Mouse (Mus musculus) heart, adult 2 months (tissue): Measurements from ENCODE around the gene Tiam1. TPM values are rescaled to one million over a fixed set of nuclear protein-coding genes. Genes with fewer than 3 reads are reported as not detected.

Experiments used
- DNase-seq, 2 experiments: peaks; one replicate each; pipeline ENCODE4 v3.0.0; 2021
- H3K27ac ChIP-seq: fragments of 200-600 bp; 2 replicates; pipeline ENCODE4 v1.8.1; 2022
- H3K27me3 ChIP-seq: fragments of 200-500 bp; 2 replicates; pipeline ENCODE4 v1.6.1; 2012; ENCODE audit warnings: mild to moderate bottlenecking, low read length, inconsistent platforms, mixed read lengths; ENCODE audit not compliant: control insufficient read depth, insufficient read depth
- H3K36me3 ChIP-seq: fragments of 200-500 bp; 2 replicates; pipeline ENCODE4 v1.6.1; 2012; ENCODE audit warnings: low read length, inconsistent platforms; ENCODE audit not compliant: control insufficient read depth, insufficient read depth
- H3K4me1 ChIP-seq: fragments of 200-500 bp; 2 replicates; pipeline ENCODE4 v1.6.1; 2011; ENCODE audit warnings: low read length; ENCODE audit not compliant: control insufficient read depth, insufficient read depth
- H3K4me3 ChIP-seq: fragments of 200-600 bp; 2 replicates; pipeline ENCODE4 v1.8.1; 2022
- H3K79me2 ChIP-seq: fragments of 200-500 bp; replicated peaks from 2 replicates; pipeline ENCODE4 v1.6.1; 2012; ENCODE audit warnings: mild to moderate bottlenecking, inconsistent platforms, low read length, moderate library complexity, mixed read lengths; ENCODE audit not compliant: control insufficient read depth, insufficient read depth
- H3K9ac ChIP-seq: fragments of 200-500 bp; 2 replicates; pipeline ENCODE4 v1.6.1; 2012; ENCODE audit warnings: low read depth, mild to moderate bottlenecking, control low read depth, inconsistent platforms, low read length, mixed read lengths
- CTCF ChIP-seq: fragments of 200-600 bp; IDR thresholded peaks from 2 replicates; pipeline ENCODE4 v1.8.1; 2022; ENCODE audit warnings: antibody characterized with exemption, mild to moderate bottlenecking, moderate library complexity
- EP300 ChIP-seq: fragments of 200-500 bp; IDR thresholded peaks from 2 replicates; pipeline ENCODE4 v1.6.1; 2011; ENCODE audit warnings: low read depth, low read length, control low read depth; ENCODE audit not compliant: insufficient read depth
- POLR2A ChIP-seq: fragments of 200-500 bp; IDR thresholded peaks from 2 replicates; pipeline ENCODE4 v1.6.1; 2011; ENCODE audit warnings: mild to moderate bottlenecking, low read depth, low read length, control low read depth; ENCODE audit not compliant: insufficient read depth
- WGBS: fragments of 180-500 bp; shearing (Covaris S2); methylation state at CpG from one replicate; pipeline ENCODE4 v1.1.7; 2018; 5-methylcytosine and 5-hydroxymethylcytosine counted together
- intact Hi-C: fragments of 180-260 bp; cut with DNase I; formaldehyde crosslinking; loops from one replicate; pipeline ENCODE4 v1.15.1; 2025
- polyA plus RNA-seq: library from polyadenylated mRNA; depleted of rRNA; stranded (reverse); fragments of >200 nt; gene quantifications from 2 replicates; pipeline ENCODE4 v1.2.3, GENCODE M21; 2012
- total RNA-seq, 2 experiments: library from RNA; stranded (reverse); gene quantifications; 2 replicates each; pipeline ENCODE4 v1.2.3; 2021

Gene Tiam1
- total and polyA plus RNA-seq, 3 experiments: 2.3 to 7.9 (median 4.4) TPM

- TF ChIP-seq CTCF (no peak), POLR2A (no peak), EP300 (no peak)
- Histone ChIP-seq H3K4me3 (no peak overlapping the region), H3K27ac (no peak overlapping the region), H3K9ac (no peak overlapping the region), H3K27me3 (no peaks in the 10 kb centered on the region), H3K36me3 (no peaks in the 10 kb centered on the region), H3K79me2 (no peaks in the 10 kb centered on the region), H3K4me1 (no peaks in the 10 kb centered on the region)
- intact Hi-C loops: no loop called here
- no peak for DNase-seq
- 82% methylated on average over 16 of the region's 16 CpGs for WGBS
These were observed 169.5 kb downstream of the Tiam1 start for GRCm38 (mm10) chr16:89973814-89974712.

- no peak overlapping the region for H3K9ac ChIP-seq
- no peak for DNase-seq
- TF ChIP-seq POLR2A (no peak), EP300 (no peak), CTCF (no peak)
- H3K27me3 ChIP-seq: no peaks in the 10 kb centered on the region
- H3K27ac ChIP-seq: no peak overlapping the region
- no peaks in the 10 kb centered on the region for H3K79me2 ChIP-seq
- H3K4me1 ChIP-seq: no peaks in the 10 kb centered on the region
- no peak overlapping the region for H3K4me3 ChIP-seq
- 82% methylated on average over 15 of the region's 15 CpGs for WGBS
- no peaks in the 10 kb centered on the region for H3K36me3 ChIP-seq
- intact Hi-C loops: no loop called here
These were observed 170.6 kb downstream of the Tiam1 start for GRCm38 (mm10) chr16:89972854-89973487.

GRCm38 (mm10) chr16:89972018-89972417 lies 171.6 kb downstream of the Tiam1 start:
- intact Hi-C loops: no loop called here
- Histone ChIP-seq H3K4me3 (no peak overlapping the region), H3K9ac (no peak overlapping the region), H3K27me3 (no peaks in the 10 kb centered on the region), H3K36me3 (no peaks in the 10 kb centered on the region), H3K79me2 (no peaks in the 10 kb centered on the region), H3K4me1 (no peaks in the 10 kb centered on the region), H3K27ac (no peak overlapping the region)
- WGBS: 88% methylated on average over 6 of the region's 6 CpGs
- TF ChIP-seq EP300 (no peak), POLR2A (no peak), CTCF (no peak)
- no peak for DNase-seq

GRCm38 (mm10) chr16:89968058-89968457 lies 175.5 kb downstream of the Tiam1 start:
- Histone ChIP-seq H3K36me3 (no peaks in the 10 kb centered on the region), H3K27me3 (no peaks in the 10 kb centered on the region), H3K79me2 (no peaks in the 10 kb centered on the region), H3K9ac (no peak overlapping the region), H3K4me1 (no peaks in the 10 kb centered on the region), H3K4me3 (no peak overlapping the region), H3K27ac (no peak overlapping the region)
- TF ChIP-seq EP300 (no peak), CTCF (no peak), POLR2A (no peak)
- no peak for DNase-seq
- WGBS: 82% methylated on average over 6 of the region's 6 CpGs
- intact Hi-C loops: no loop called here

- Histone ChIP-seq H3K4me3 (no peak overlapping the region), H3K27me3 (peaks cover 2% of the 10 kb centered on the region), H3K4me1 (no peaks in the 10 kb centered on the region), H3K9ac (no peak overlapping the region), H3K79me2 (no peaks in the 10 kb centered on the region), H3K27ac (no peak overlapping the region), H3K36me3 (no peaks in the 10 kb centered on the region)
- intact Hi-C loops: no loop called here
- DNase-seq: no peak
- TF ChIP-seq CTCF (no peak), POLR2A (no peak), EP300 (no peak)
- WGBS: 95% methylated on average over 14 of the region's 14 CpGs
These were observed 180.7 kb downstream of the Tiam1 start for GRCm38 (mm10) chr16:89962876-89963275.

- 24% methylated on average over 7 of the region's 8 CpGs for WGBS
- Histone ChIP-seq H3K36me3 (no peaks in the 10 kb centered on the region), H3K27ac (no peak overlapping the region), H3K79me2 (no peaks in the 10 kb centered on the region), H3K4me3 (no peak overlapping the region), H3K9ac (no peak overlapping the region), H3K27me3 (peaks cover 2% of the 10 kb centered on the region), H3K4me1 (no peaks in the 10 kb centered on the region)
- DNase-seq: no peak
- TF ChIP-seq POLR2A (no peak), EP300 (no peak), CTCF (no peak)
- intact Hi-C loops: no loop called here
These were observed 182.7 kb downstream of the Tiam1 start for GRCm38 (mm10) chr16:89960904-89961303.
